ENCODE assay signal across 9 mouse cellular contexts in the genomic region with DNA sequence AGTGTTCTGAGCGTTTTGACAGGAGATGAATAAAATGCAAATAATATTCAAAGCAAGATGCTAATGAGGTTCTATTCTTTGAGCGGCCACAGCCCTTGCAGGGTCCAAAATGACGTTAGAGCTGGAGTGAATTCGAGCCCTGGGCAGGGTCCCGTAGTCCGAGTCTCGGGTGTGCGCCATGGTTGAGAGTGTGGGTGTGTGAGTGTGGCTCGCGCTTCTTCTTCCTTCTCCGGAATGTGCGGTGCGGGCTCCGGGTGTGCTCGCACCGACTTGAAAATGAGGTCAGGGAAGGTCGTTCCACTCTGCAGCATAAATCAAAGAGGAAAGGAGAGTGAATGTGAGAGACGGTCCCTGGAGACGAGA. TPM values are rescaled to one million over a fixed set of nuclear protein-coding genes. Genes with fewer than 3 reads are reported as not detected.
DNase-seq lines count a peak whose midpoint lies in the region; ATAC-seq lines count a peak whose summit lies in the region.
"Had no signal": no experiment of that assay in that cellular context is flagged by ENCODE, and none has a peak within 500 bp of the region (broad histone marks: within the 10 kb centered on the region; RNA-seq: fewer than 3 reads in every experiment).

No protein-coding gene starts in this region.

- DNase-seq in liver, embryonic 11.5 days (ENCODE audit: low spot score), result no peak
- DNase-seq in liver, result no peak
- peak; percentile 44 for DNase-seq in forebrain, embryonic 10.5 days (ENCODE audit: extremely low spot score, low spot score)
- DNase-seq in retina, postnatal 1 day, result peak; percentile 44
- no peak for DNase-seq in right cerebral cortex, postnatal 25 days
- DNase-seq in cerebellum, adult 9-10 months, result no peak
- DNase-seq in layer of hippocampus, postnatal 14 days (ENCODE audit: low spot score in 2 of 2), result no peak

- WGBS in liver, embryonic 11.5 days, result under 1% methylated on average over 19 of the region's 19 CpGs
- under 1% methylated on average over 19 of the region's 19 CpGs for WGBS in forebrain, embryonic 10.5 days
- WGBS in liver, embryonic 12.5 days (ENCODE audit: insufficient replicate concordance), result under 1% methylated on average over 19 of the region's 19 CpGs

- no peaks in the 10 kb centered on the region for H3K36me3 ChIP-seq in liver, embryonic 11.5 days (ENCODE audit: control insufficient read depth, insufficient read depth, low read length)
- no peaks in the 10 kb centered on the region for H3K36me3 ChIP-seq in forebrain, embryonic 10.5 days (replicated peaks)
- H3K36me3 ChIP-seq in liver, embryonic 12.5 days, result no peaks in the 10 kb centered on the region

- peak overlapping the region; percentile 67 for H3K27ac ChIP-seq in liver, embryonic 11.5 days (ENCODE audit: low read depth, low read length)
- H3K27ac ChIP-seq in forebrain, embryonic 10.5 days, result peak overlapping the region; percentile 77
- peak overlapping the region; percentile 71 for H3K27ac ChIP-seq in liver, embryonic 12.5 days

- H3K4me3 ChIP-seq in liver, embryonic 11.5 days (ENCODE audit: low read depth, low read length), result no peak overlapping the region
- H3K4me3 ChIP-seq in forebrain, embryonic 10.5 days, result peak overlapping the region; percentile 48
- H3K4me3 ChIP-seq in liver, embryonic 12.5 days, result no peak overlapping the region

- H3K9ac ChIP-seq in liver, embryonic 11.5 days (ENCODE audit: low read depth, low read length), result 0 out of 2 replicates have a peak overlapping the region, but pooled peaks have one; percentile 42
- no peak overlapping the region for H3K9ac ChIP-seq in liver, embryonic 12.5 days

- H3K4me2 ChIP-seq in liver, embryonic 11.5 days, result peak overlapping the region; percentile 58
- H3K4me2 ChIP-seq in liver, embryonic 12.5 days, result peak overlapping the region; percentile 53

- peaks cover 15% of the 10 kb centered on the region for H3K4me1 ChIP-seq in liver, embryonic 11.5 days (replicated peaks; ENCODE audit: control insufficient read depth, insufficient read depth, low read length)
- peaks cover 67% of the 10 kb centered on the region for H3K4me1 ChIP-seq in forebrain, embryonic 10.5 days
- H3K4me1 ChIP-seq in liver, embryonic 12.5 days, result peaks cover 25% of the 10 kb centered on the region

- no peak for ATAC-seq in liver, embryonic 11.5 days (replicated peaks; ENCODE audit: low FRiP score)
- no peak for ATAC-seq in liver, embryonic 12.5 days

- H3K27me3 ChIP-seq in liver, embryonic 11.5 days (replicated peaks; ENCODE audit: control insufficient read depth, insufficient read depth, low read length), result peaks cover 71% of the 10 kb centered on the region
- peaks cover 78% of the 10 kb centered on the region for H3K27me3 ChIP-seq in forebrain, embryonic 10.5 days (ENCODE audit: poor library complexity, severe bottlenecking)
- H3K27me3 ChIP-seq in liver, embryonic 12.5 days (replicated peaks), result peaks cover 81% of the 10 kb centered on the region

- peaks cover 2% of the 10 kb centered on the region; the same call in 1 of the 2 replicates for H3K9me3 ChIP-seq in liver, embryonic 11.5 days (ENCODE audit: control insufficient read depth, low read length)
- peaks cover 6% of the 10 kb centered on the region for H3K9me3 ChIP-seq in forebrain, embryonic 10.5 days
- peaks cover 1% of the 10 kb centered on the region; the same call in 1 of the 2 replicates for H3K9me3 ChIP-seq in liver, embryonic 12.5 days (replicated peaks)

RNA-seq across cellular contexts. Expression of gene 1700067P10Rik, which starts 9.4 kb away (rescaled TPM):
- not detected in 2 replicates for polyA plus RNA-seq in liver, embryonic 11.5 days (2014; fragmentation: Nextera tagmentation; extraction: Ambion mirVana)
- not detected in 2 replicates for polyA plus RNA-seq in forebrain, embryonic 10.5 days (2016; fragmentation: Nextera tagmentation; extraction: Ambion mirVana)
- not detected in 2 replicates for polyA plus RNA-seq in liver, embryonic 12.5 days (2016; fragmentation: Nextera tagmentation; extraction: Ambion mirVana)
- not detected for total RNA-seq in layer of hippocampus, postnatal 14 days (2021)
- polyA plus RNA-seq: large intestine, adult 2 months had no signal

RNA-seq across cellular contexts. Expression of gene 9830107B12Rik, which starts 47.6 kb away (rescaled TPM):
- polyA plus RNA-seq in liver, embryonic 11.5 days (2014; fragmentation: Nextera tagmentation; extraction: Ambion mirVana), result 0.05 TPM in 1 of 2 replicates, not detected in the other
- polyA plus RNA-seq in forebrain, embryonic 10.5 days (2016; fragmentation: Nextera tagmentation; extraction: Ambion mirVana), result not detected in 2 replicates
- polyA plus RNA-seq in liver, embryonic 12.5 days (2016; fragmentation: Nextera tagmentation; extraction: Ambion mirVana), result 0.11 TPM in 1 of 2 replicates, not detected in the other
- total RNA-seq in layer of hippocampus, postnatal 14 days (2021), result not detected

Comparison
In these comparisons a context has a peak if more than half of its experiments do, and no peak if none do; other contexts are left out.
1. DNase-seq: peak in forebrain, embryonic 10.5 days (single experiment) and retina, postnatal 1 day (single experiment); none in liver, embryonic 11.5 days (single experiment), liver (single experiment), right cerebral cortex, postnatal 25 days (single experiment), cerebellum, adult 9-10 months (single experiment) and layer of hippocampus, postnatal 14 days (0 of 2).
2. Peak in every context shown above with its lines, with median percentiles within 50 percentile points of each other: H3K27ac ChIP-seq.